Mouse (Mus musculus): Measurements from ENCODE around the gene Uimc1.

- TF ChIP-seq POLR2AphosphoS5 (IDR thresholded peaks at IDR 0.05; ENCODE audit: borderline replicate concordance, low read depth, low read length) (no peak), CTCF (IDR thresholded peaks at IDR 0.05 in 2 of 3, conservative IDR thresholded peaks at IDR 0.05 in 1 of 3; ENCODE audit: control insufficient read depth in 1 of 3, insufficient read depth in 1 of 3, low read depth in 2 of 3, low read length in 3 of 3, poor library complexity in 1 of 3, severe bottlenecking in 1 of 3) (no peak), BHLHE40 (IDR thresholded peaks at IDR 0.05; ENCODE audit: borderline replicate concordance, low read depth, low read length) (no peak), MYC (IDR thresholded peaks at IDR 0.05; ENCODE audit: low read depth, low read length) (no peak), HCFC1 (IDR thresholded peaks at IDR 0.05; ENCODE audit: low read depth, low read length) (no peak), POLR2A (IDR thresholded peaks at IDR 0.05; ENCODE audit: control insufficient read depth in 1 of 2, insufficient read depth in 1 of 2, low read depth in 1 of 2, low read length in 2 of 2, poor library complexity in 1 of 2) (no peak), SIN3A (IDR thresholded peaks at IDR 0.05; ENCODE audit: low read length) (no peak), CHD1 (IDR thresholded peaks at IDR 0.05; ENCODE audit: low read depth, low read length) (no peak), JUND (IDR thresholded peaks at IDR 0.05; ENCODE audit: low read depth, low read length) (no peak), EP300 (IDR thresholded peaks at IDR 0.05; ENCODE audit: low read depth in 1 of 2, low read length in 2 of 2) (no peak)
Measured at GRCm38 (mm10) chr13:55011103-55011502, 89.0 kb downstream of the Uimc1 start.
